Comparison of ENCODE assay signal across 11 mouse cellular contexts in genomic region chr7:100561861-100562587, GRCm38 (mm10). TPM values are rescaled to one million over a fixed set of nuclear protein-coding genes. Genes with fewer than 3 reads are reported as not detected.
A peak's percentile ranks its signal among the peaks of the same experiment; 100 is the strongest.
DNase-seq lines count a peak whose midpoint lies in the region; ATAC-seq lines count a peak whose summit lies in the region.
"Had no signal": no experiment of that assay in that cellular context is flagged by ENCODE, and none has a peak within 500 bp of the region (broad histone marks: within the 10 kb centered on the region; RNA-seq: fewer than 3 reads in every experiment).

No protein-coding gene starts in this region.

- no peaks in the 10 kb centered on the region for H3K9me3 ChIP-seq in embryonic facial prominence, embryonic 12.5 days
- H3K9me3 ChIP-seq in embryonic facial prominence, embryonic 10.5 days, result no peaks in the 10 kb centered on the region
- H3K9me3 ChIP-seq in neural tube, embryonic 13.5 days, result no peaks in the 10 kb centered on the region
- no peaks in the 10 kb centered on the region for H3K9me3 ChIP-seq in limb, embryonic 10.5 days (replicated peaks)
- H3K9me3 ChIP-seq: stomach, embryonic 15.5 days had no signal

- H3K27me3 ChIP-seq in embryonic facial prominence, embryonic 12.5 days, result no peaks in the 10 kb centered on the region
- H3K27me3 ChIP-seq in embryonic facial prominence, embryonic 10.5 days (replicated peaks; ENCODE audit: low read depth, poor library complexity, severe bottlenecking), result no peaks in the 10 kb centered on the region
- H3K27me3 ChIP-seq in neural tube, embryonic 13.5 days, result no peaks in the 10 kb centered on the region
- H3K27me3 ChIP-seq in limb, embryonic 10.5 days (ENCODE audit: low read depth, poor library complexity, severe bottlenecking), result no peaks in the 10 kb centered on the region
- H3K27me3 ChIP-seq: stomach, embryonic 15.5 days had no signal

- DNase-seq in embryonic facial prominence, embryonic 10.5 days (ENCODE audit: low spot score), result no peak
- no peak for DNase-seq in neural tube, embryonic 10.5 days (ENCODE audit: extremely low spot score, low spot score)
- DNase-seq in limb, embryonic 10.5 days (ENCODE audit: low spot score), result no peak
- no peak for DNase-seq in thymus, postnatal 14 days
- no peak for DNase-seq in heart, postnatal 10 days
- DNase-seq: kidney, adult 8-10 months; lung, postnatal 10 days had no signal

- H3K36me3 ChIP-seq in embryonic facial prominence, embryonic 12.5 days, result peaks cover 8% of the 10 kb centered on the region
- peaks cover 8% of the 10 kb centered on the region; the same call in 1 of the 2 replicates for H3K36me3 ChIP-seq in embryonic facial prominence, embryonic 10.5 days (replicated peaks)
- H3K36me3 ChIP-seq in neural tube, embryonic 13.5 days, result peaks cover 10% of the 10 kb centered on the region
- peaks cover 3% of the 10 kb centered on the region; the same call in 1 of the 2 replicates for H3K36me3 ChIP-seq in limb, embryonic 10.5 days

- H3K27ac ChIP-seq in embryonic facial prominence, embryonic 12.5 days, result 0 out of 2 replicates have a peak overlapping the region, but pooled peaks have one; percentile 4
- H3K27ac ChIP-seq in embryonic facial prominence, embryonic 10.5 days (replicated peaks), result no peak overlapping the region
- H3K27ac ChIP-seq in neural tube, embryonic 13.5 days (replicated peaks), result peak overlapping the region; percentile 70
- H3K27ac ChIP-seq in limb, embryonic 10.5 days, result 0 out of 2 replicates have a peak overlapping the region, but pooled peaks have one; percentile 36
- H3K27ac ChIP-seq: stomach, embryonic 15.5 days had no signal

- no peak overlapping the region for H3K4me2 ChIP-seq in embryonic facial prominence, embryonic 12.5 days (replicated peaks)
- no peak overlapping the region for H3K4me2 ChIP-seq in neural tube, embryonic 13.5 days
- H3K4me2 ChIP-seq: stomach, embryonic 15.5 days had no signal

- no peak overlapping the region for H3K4me3 ChIP-seq in embryonic facial prominence, embryonic 12.5 days
- H3K4me3 ChIP-seq in embryonic facial prominence, embryonic 10.5 days, result no peak overlapping the region
- no peak overlapping the region for H3K4me3 ChIP-seq in neural tube, embryonic 13.5 days
- H3K4me3 ChIP-seq in limb, embryonic 10.5 days, result no peak overlapping the region
- H3K4me3 ChIP-seq: stomach, embryonic 15.5 days had no signal

- ATAC-seq in embryonic facial prominence, embryonic 12.5 days (ENCODE audit: insufficient number of reproducible peaks, insufficient read depth, low FRiP score, low TSS enrichment), result no peak
- ATAC-seq in neural tube, embryonic 13.5 days (ENCODE audit: low read depth), result peak; percentile 32; the same call in 1 of the 2 replicates
- no peak for ATAC-seq in megakaryocyte-erythroid progenitor cell, adult 5-6 weeks (replicated peaks; ENCODE audit: low FRiP score, low TSS enrichment, poor library complexity, severe bottlenecking)

- intact Hi-C loops in heart, postnatal 10 days (cut with DNase I), result no loop called here

- 63% methylated on average over 11 of the region's 11 CpGs for WGBS in embryonic facial prominence, embryonic 12.5 days
- 77% methylated on average over 11 of the region's 11 CpGs for WGBS in embryonic facial prominence, embryonic 10.5 days
- 69% methylated on average over 11 of the region's 11 CpGs for WGBS in neural tube, embryonic 13.5 days
- WGBS in limb, embryonic 10.5 days, result 81% methylated on average over 11 of the region's 11 CpGs

- H3K9ac ChIP-seq in embryonic facial prominence, embryonic 12.5 days, result no peak overlapping the region
- H3K9ac ChIP-seq in neural tube, embryonic 13.5 days, result peak overlapping the region; percentile 34; the same call in 1 of the 2 replicates
- H3K9ac ChIP-seq: stomach, embryonic 15.5 days had no signal

- no peaks in the 10 kb centered on the region for H3K4me1 ChIP-seq in embryonic facial prominence, embryonic 12.5 days
- no peaks in the 10 kb centered on the region for H3K4me1 ChIP-seq in embryonic facial prominence, embryonic 10.5 days
- H3K4me1 ChIP-seq in neural tube, embryonic 13.5 days (replicated peaks), result peaks cover 11% of the 10 kb centered on the region
- H3K4me1 ChIP-seq in limb, embryonic 10.5 days, result no peaks in the 10 kb centered on the region
- H3K4me1 ChIP-seq: stomach, embryonic 15.5 days had no signal

RNA-seq across cellular contexts. Expression of gene Coa4, which starts 25.2 kb away (rescaled TPM):
- 14.9 and 15.7 TPM in 2 replicates for polyA plus RNA-seq in embryonic facial prominence, embryonic 12.5 days (2016; fragmentation: Nextera tagmentation; extraction: Ambion mirVana)
- polyA plus RNA-seq in embryonic facial prominence, embryonic 10.5 days (2016; fragmentation: Nextera tagmentation; extraction: Ambion mirVana), result 17.8 and 19.3 TPM in 2 replicates
- 17.7 and 18.4 TPM in 2 replicates for polyA plus RNA-seq in neural tube, embryonic 13.5 days (2015; fragmentation: Nextera tagmentation; extraction: Ambion mirVana)
- polyA plus RNA-seq in limb, embryonic 10.5 days (2016; fragmentation: Nextera tagmentation; extraction: Ambion mirVana), result 19.3 and 21.3 TPM in 2 replicates
- total RNA-seq in megakaryocyte-erythroid progenitor cell, adult 5-6 weeks (2014; fragmentation: Nextera tagmentation), result 14.2 and 20.1 TPM in 2 replicates
- total RNA-seq in megakaryocyte-erythroid progenitor cell, adult 5-6 weeks (2017), result 8.2 and 9.0 TPM in 2 replicates
- 10 to 100 TPM in 1 of 2 experiments, 1 to 10 TPM in 1; 8.4 to 15.3 TPM for total RNA-seq in heart, postnatal 10 days (2021)

RNA-seq across cellular contexts. Expression of gene Rab6a, which starts 45.2 kb away (rescaled TPM):
- 121 and 126 TPM in 2 replicates for polyA plus RNA-seq in embryonic facial prominence, embryonic 12.5 days (2016; fragmentation: Nextera tagmentation; extraction: Ambion mirVana)
- 92.1 and 92.3 TPM in 2 replicates for polyA plus RNA-seq in embryonic facial prominence, embryonic 10.5 days (2016; fragmentation: Nextera tagmentation; extraction: Ambion mirVana)
- 245 and 256 TPM in 2 replicates for polyA plus RNA-seq in neural tube, embryonic 13.5 days (2015; fragmentation: Nextera tagmentation; extraction: Ambion mirVana)
- 81.9 and 92.3 TPM in 2 replicates for polyA plus RNA-seq in limb, embryonic 10.5 days (2016; fragmentation: Nextera tagmentation; extraction: Ambion mirVana)
- 35.0 and 46.8 TPM in 2 replicates for total RNA-seq in megakaryocyte-erythroid progenitor cell, adult 5-6 weeks (2014; fragmentation: Nextera tagmentation)
- total RNA-seq in megakaryocyte-erythroid progenitor cell, adult 5-6 weeks (2017), result 50.5 and 53.1 TPM in 2 replicates
- 10 to 100 TPM; 77.2 to 78.6 TPM for total RNA-seq in heart, postnatal 10 days (2021)

RNA-seq across cellular contexts. Expression of gene Mrpl48, which starts 46.1 kb away (rescaled TPM):
- 64.3 and 67.4 TPM in 2 replicates for polyA plus RNA-seq in embryonic facial prominence, embryonic 12.5 days (2016; fragmentation: Nextera tagmentation; extraction: Ambion mirVana)
- polyA plus RNA-seq in embryonic facial prominence, embryonic 10.5 days (2016; fragmentation: Nextera tagmentation; extraction: Ambion mirVana), result 56.6 and 58.2 TPM in 2 replicates
- 79.0 and 85.6 TPM in 2 replicates for polyA plus RNA-seq in neural tube, embryonic 13.5 days (2015; fragmentation: Nextera tagmentation; extraction: Ambion mirVana)
- polyA plus RNA-seq in limb, embryonic 10.5 days (2016; fragmentation: Nextera tagmentation; extraction: Ambion mirVana), result 57.3 and 59.5 TPM in 2 replicates
- total RNA-seq in megakaryocyte-erythroid progenitor cell, adult 5-6 weeks (2014; fragmentation: Nextera tagmentation), result 50.3 and 57.1 TPM in 2 replicates
- 93.1 and 138 TPM in 2 replicates for total RNA-seq in megakaryocyte-erythroid progenitor cell, adult 5-6 weeks (2017)
- 10 to 100 TPM; 70.3 to 70.4 TPM for total RNA-seq in heart, postnatal 10 days (2021)

RNA-seq across cellular contexts. Expression of gene Dnajb13, which starts 47.3 kb away (rescaled TPM):
- polyA plus RNA-seq in embryonic facial prominence, embryonic 12.5 days (2016; fragmentation: Nextera tagmentation; extraction: Ambion mirVana), result 0.14 and 0.19 TPM in 2 replicates
- polyA plus RNA-seq in embryonic facial prominence, embryonic 10.5 days (2016; fragmentation: Nextera tagmentation; extraction: Ambion mirVana), result 0.27 and 0.38 TPM in 2 replicates
- 2.5 and 2.6 TPM in 2 replicates for polyA plus RNA-seq in neural tube, embryonic 13.5 days (2015; fragmentation: Nextera tagmentation; extraction: Ambion mirVana)
- 0.13 and 0.24 TPM in 2 replicates for polyA plus RNA-seq in limb, embryonic 10.5 days (2016; fragmentation: Nextera tagmentation; extraction: Ambion mirVana)
- total RNA-seq in megakaryocyte-erythroid progenitor cell, adult 5-6 weeks (2014; fragmentation: Nextera tagmentation), result not detected in 2 replicates
- total RNA-seq in megakaryocyte-erythroid progenitor cell, adult 5-6 weeks (2017), result 0.05 and 1.8 TPM in 2 replicates
- not detected for total RNA-seq in heart, postnatal 10 days (2021)
